Mouse (Mus musculus) thymus, adult 2 months (tissue): ENCODE data around the gene Hoxa7. TPM values are rescaled to one million over a fixed set of nuclear protein-coding genes. Genes with fewer than 3 reads are reported as not detected.

Experiments used
- DNase-seq: peaks from one replicate; pipeline ENCODE4 v3.0.0; 2021
- H3K27ac ChIP-seq: fragments of 200-500 bp; 2 replicates; pipeline ENCODE4 v1.5.1; 2012; ENCODE audit warnings: low read length, control low read depth; ENCODE audit not compliant: control insufficient read depth, insufficient read depth
- H3K27me3 ChIP-seq: fragments of 200-500 bp; 2 replicates; pipeline ENCODE4 v1.6.1; 2012; ENCODE audit warnings: mild to moderate bottlenecking, low read length, moderate library complexity, mixed read lengths; ENCODE audit not compliant: control insufficient read depth, insufficient read depth
- H3K36me3 ChIP-seq: fragments of 200-500 bp; 2 replicates; pipeline ENCODE4 v1.6.1; 2012; ENCODE audit warnings: mild to moderate bottlenecking, low read length, moderate library complexity; ENCODE audit not compliant: control insufficient read depth, insufficient read depth
- H3K4me1 ChIP-seq: fragments of 200-500 bp; replicated peaks from 2 replicates; pipeline ENCODE4 v1.6.1; 2012; ENCODE audit warnings: low read length; ENCODE audit not compliant: control insufficient read depth, insufficient read depth
- H3K4me3 ChIP-seq: fragments of 200-500 bp; 2 replicates; pipeline ENCODE4 v1.5.1; 2012; ENCODE audit warnings: mild to moderate bottlenecking, low read length, control low read depth, moderate library complexity; ENCODE audit not compliant: control insufficient read depth, insufficient read depth
- CTCF ChIP-seq: fragments of 200-500 bp; IDR thresholded peaks from 2 replicates; pipeline ENCODE4 v1.5.1; 2012; ENCODE audit warnings: mild to moderate bottlenecking, control low read depth, low read length, moderate library complexity, borderline replicate concordance; ENCODE audit not compliant: control insufficient read depth, poor library complexity, insufficient read depth; ENCODE audit errors: extremely low read depth
- POLR2A ChIP-seq: fragments of 200-500 bp; IDR thresholded peaks from 2 replicates; pipeline ENCODE4 v1.6.1; 2012; ENCODE audit warnings: mild to moderate bottlenecking, low read length, control low read depth, moderate library complexity; ENCODE audit not compliant: control insufficient read depth, poor library complexity, insufficient read depth; ENCODE audit errors: extremely low read depth
- WGBS: fragments of 180-500 bp; shearing (Covaris S2); methylation state at CpG from one replicate; pipeline ENCODE4 v1.1.7; 2018; 5-methylcytosine and 5-hydroxymethylcytosine counted together
- polyA plus RNA-seq: library from polyadenylated mRNA; depleted of rRNA; stranded (reverse); fragments of >200 nt; gene quantifications from 2 replicates; pipeline ENCODE4 v1.2.3, GENCODE M21; 2012

The Hoxa7 gene
- polyA plus RNA-seq, 1 experiment: 2.5 TPM

- 17% methylated on average over 9 of the region's 9 CpGs for WGBS
- no peaks in the 10 kb centered on the region for H3K36me3 ChIP-seq
- no peak overlapping the region for H3K4me3 ChIP-seq
- H3K4me1 ChIP-seq: no peaks in the 10 kb centered on the region
- H3K27ac ChIP-seq: no peak overlapping the region
- H3K27me3 ChIP-seq: peaks cover 45% of the 10 kb centered on the region
- TF ChIP-seq POLR2A (no peak), CTCF (no peak)
- DNase-seq: no peak
Measured at GRCm38 (mm10) chr6:52266666-52266985, 45.0 kb upstream of the Hoxa7 start.

DNA sequence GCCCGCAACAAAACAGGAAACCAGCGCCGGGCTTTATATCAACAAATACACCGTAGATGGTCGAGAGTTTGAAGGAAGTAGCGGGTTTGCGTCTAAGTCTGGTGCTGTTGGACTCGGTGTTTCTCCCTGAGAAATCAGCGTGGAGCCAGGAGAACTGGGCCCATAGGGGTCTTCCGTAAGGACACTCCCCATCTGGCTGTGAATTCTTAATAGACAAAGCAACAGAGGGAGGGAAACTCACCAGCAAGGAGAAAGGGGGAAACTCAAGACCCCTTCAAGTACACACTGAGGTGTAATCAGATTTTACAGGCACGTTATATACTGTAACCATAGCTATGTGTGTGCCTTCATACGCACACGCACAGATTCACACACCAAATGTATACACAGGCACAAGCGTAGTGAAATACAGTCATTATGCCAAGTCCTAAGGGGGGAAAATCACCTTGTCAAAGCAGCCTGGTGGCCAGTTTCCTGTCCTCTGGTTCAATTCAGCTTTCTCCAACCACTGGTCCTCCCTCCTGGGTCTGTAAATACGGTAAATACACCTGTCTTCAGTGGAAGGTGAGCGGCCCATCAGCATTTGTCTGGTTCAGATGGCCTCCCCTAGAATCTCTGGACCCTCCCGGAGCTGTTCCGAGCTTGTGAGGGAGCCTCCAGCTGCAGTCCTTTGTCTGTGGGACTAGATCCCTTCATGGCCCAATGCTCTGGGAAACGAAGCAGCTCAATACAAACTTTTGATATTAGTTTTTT lies 44.4 kb upstream of the Hoxa7 start:
- no peaks in the 10 kb centered on the region for H3K36me3 ChIP-seq
- peaks cover 48% of the 10 kb centered on the region for H3K27me3 ChIP-seq
- 9% methylated on average over 19 of the region's 19 CpGs for WGBS
- H3K4me3 ChIP-seq: no peak overlapping the region
- TF ChIP-seq CTCF: no peak
- TF ChIP-seq POLR2A: no peak
- H3K27ac ChIP-seq: no peak overlapping the region
- 0 out of 2 replicates have a peak, but pooled peaks cover 2% of the 10 kb centered on the region for H3K4me1 ChIP-seq
- no peak for DNase-seq

GRCm38 (mm10) chr6:52265306-52265912 lies 43.8 kb upstream of the Hoxa7 start:
- no peak for DNase-seq
- WGBS: 8% methylated on average over 18 of the region's 18 CpGs
- H3K27ac ChIP-seq: no peak overlapping the region
- H3K4me3 ChIP-seq: no peak overlapping the region
- TF ChIP-seq POLR2A: no peak
- no peak for TF ChIP-seq CTCF
- 0 out of 2 replicates have a peak, but pooled peaks cover 3% of the 10 kb centered on the region for H3K4me1 ChIP-seq
- no peaks in the 10 kb centered on the region for H3K36me3 ChIP-seq
- peaks cover 50% of the 10 kb centered on the region for H3K27me3 ChIP-seq

- Histone ChIP-seq H3K27me3 (peaks cover 47% of the 10 kb centered on the region), H3K27ac (no peak overlapping the region), H3K36me3 (no peaks in the 10 kb centered on the region), H3K4me1 (peaks cover 3% of the 10 kb centered on the region; the same call in 1 of the 2 replicates), H3K4me3 (no peak overlapping the region)
- 17% methylated on average over 5 of the region's 5 CpGs for WGBS
- TF ChIP-seq POLR2A (no peak), CTCF (no peak)
- no peak for DNase-seq
Measured at GRCm38 (mm10) chr6:52264106-52264790, 42.6 kb upstream of the Hoxa7 start.

- Histone ChIP-seq H3K27me3 (peaks cover 53% of the 10 kb centered on the region), H3K4me3 (no peak overlapping the region), H3K36me3 (no peaks in the 10 kb centered on the region), H3K4me1 (peaks cover 3% of the 10 kb centered on the region; the same call in 1 of the 2 replicates), H3K27ac (no peak overlapping the region)
- TF ChIP-seq POLR2A: no peak
- no peak for TF ChIP-seq CTCF
- WGBS: 8% methylated on average over 6 of the region's 6 CpGs
- DNase-seq: no peak
Measured at GRCm38 (mm10) chr6:52263321-52263585, 41.6 kb upstream of the Hoxa7 start.

GRCm38 (mm10) chr6:52262463-52263320 lies 41.0 kb upstream of the Hoxa7 start:
- DNase-seq: no peak
- TF ChIP-seq POLR2A (no peak), CTCF (no peak)
- Histone ChIP-seq H3K4me1 (peaks cover 3% of the 10 kb centered on the region; the same call in 1 of the 2 replicates), H3K4me3 (no peak overlapping the region), H3K27ac (no peak overlapping the region), H3K27me3 (peaks cover 50% of the 10 kb centered on the region), H3K36me3 (no peaks in the 10 kb centered on the region)
- 9% methylated on average over 24 of the region's 24 CpGs for WGBS
